Mouse (Mus musculus): Measurements from ENCODE around the gene Rxra.

The Rxra gene

GRCm38 (mm10) chr2:27676106-27676477 is at the start of gene Rxra:
Gene Rxra (plus strand): TSS chr2:27676440.
- no peak for DNase-seq (ENCODE audit: low spot score in 2 of 2)

GRCm38 (mm10) chr2:27626604-27627003 is 49.6 kb upstream of the Rxra start:
- no peak for DNase-seq (ENCODE audit: low spot score in 2 of 2)

GRCm38 (mm10) chr2:27630601-27631285 is 45.5 kb upstream of the Rxra start:
- no peak for DNase-seq (ENCODE audit: low spot score in 2 of 2)

- DNase-seq (ENCODE audit: low spot score in 2 of 2): no peak
These were observed 42.8 kb upstream of the Rxra start for GRCm38 (mm10) chr2:27633471-27633870.

- no peak for DNase-seq (ENCODE audit: low spot score in 2 of 2)
These were observed 42.2 kb upstream of the Rxra start for GRCm38 (mm10) chr2:27634018-27634417.

- DNase-seq (ENCODE audit: low spot score in 2 of 2): no peak
These were observed 41.0 kb upstream of the Rxra start for GRCm38 (mm10) chr2:27635147-27635738.

GRCm38 (mm10) chr2:27636796-27637195 is 39.4 kb upstream of the Rxra start:
- no peak for DNase-seq (ENCODE audit: low spot score in 2 of 2)

- DNase-seq (ENCODE audit: low spot score in 2 of 2): no peak
These were observed 38.9 kb upstream of the Rxra start for GRCm38 (mm10) chr2:27637281-27637896.

GRCm38 (mm10) chr2:27639631-27640334 is 36.5 kb upstream of the Rxra start:
- DNase-seq (ENCODE audit: low spot score in 2 of 2): no peak

GRCm38 (mm10) chr2:27640900-27641479 is 35.2 kb upstream of the Rxra start:
- no peak for DNase-seq (ENCODE audit: low spot score in 2 of 2)

- DNase-seq (ENCODE audit: low spot score in 2 of 2): peak; percentile 3
These were observed 31.6 kb upstream of the Rxra start for GRCm38 (mm10) chr2:27644547-27645120.

GRCm38 (mm10) chr2:27645471-27645870 is 30.8 kb upstream of the Rxra start:
- no peak for DNase-seq (ENCODE audit: low spot score in 2 of 2)

- no peak for DNase-seq (ENCODE audit: low spot score in 2 of 2)
These were observed 26.2 kb upstream of the Rxra start for GRCm38 (mm10) chr2:27649862-27650661.

GRCm38 (mm10) chr2:27650991-27651390 is 25.2 kb upstream of the Rxra start:
- DNase-seq (ENCODE audit: low spot score in 2 of 2): no peak

- DNase-seq (ENCODE audit: low spot score in 2 of 2): no peak
These were observed 22.7 kb upstream of the Rxra start for GRCm38 (mm10) chr2:27653496-27654030.

- no peak for DNase-seq (ENCODE audit: low spot score in 2 of 2)
These were observed 21.7 kb upstream of the Rxra start for GRCm38 (mm10) chr2:27654321-27655232.

GRCm38 (mm10) chr2:27656576-27656975 is 19.7 kb upstream of the Rxra start:
- DNase-seq (ENCODE audit: low spot score in 2 of 2): no peak

- DNase-seq (ENCODE audit: low spot score in 2 of 2): no peak
These were observed 11.0 kb upstream of the Rxra start for GRCm38 (mm10) chr2:27665284-27665683.

GRCm38 (mm10) chr2:27666719-27667118 is 9.5 kb upstream of the Rxra start:
- DNase-seq (ENCODE audit: low spot score in 2 of 2): no peak

- no peak for DNase-seq (ENCODE audit: low spot score in 2 of 2)
These were observed 8.6 kb upstream of the Rxra start for GRCm38 (mm10) chr2:27667677-27668076.
